Mouse (Mus musculus) forebrain, embryonic 11.5 days (tissue): ENCODE measurements at regions not wholly inside any gene's neighbourhood (a gene's known extent, or its start where the extent isn't known, plus 50 kb on each side); places are given as distances from the start of the nearest gene placed in this dataset.

ENCODE experiments used
- ATAC-seq: fragments of 200-750 bp; cut with Nextera tagmentation; replicated peaks from 2 replicates; pipeline ENCODE4 v1.8.0; 2017; ENCODE audit warnings: moderate TSS enrichment; ENCODE audit not compliant: low FRiP score
- DNase-seq: peaks from one replicate; pipeline ENCODE4 v3.0.0-alpha.2; 2017; ENCODE audit warnings: low spot score
- H3K27ac ChIP-seq: fragments of 300-500 bp; sonication (generic); 2 replicates; pipeline ENCODE4 v1.5.1; 2014; ENCODE audit warnings: low read depth, low read length
- H3K27me3 ChIP-seq: fragments of 300-500 bp; sonication (generic); 2 replicates; pipeline ENCODE4 v1.6.1; 2014; ENCODE audit warnings: mild to moderate bottlenecking, low read length, mixed read lengths; ENCODE audit not compliant: control insufficient read depth, insufficient read depth
- H3K36me3 ChIP-seq: fragments of 300-500 bp; sonication (generic); 2 replicates; pipeline ENCODE4 v1.6.1; 2014; ENCODE audit warnings: mild to moderate bottlenecking, low read length, moderate library complexity, mixed read lengths; ENCODE audit not compliant: control insufficient read depth, insufficient read depth
- H3K4me1 ChIP-seq: fragments of 300-500 bp; sonication (generic); replicated peaks from 2 replicates; pipeline ENCODE4 v1.6.1; 2014; ENCODE audit warnings: low read length, mixed read lengths; ENCODE audit not compliant: control insufficient read depth, insufficient read depth
- H3K4me2 ChIP-seq: fragments of 300-500 bp; sonication (generic); 2 replicates; pipeline ENCODE4 v1.6.1; 2014; ENCODE audit warnings: low read depth, mild to moderate bottlenecking, low read length, moderate library complexity, mixed read lengths; ENCODE audit not compliant: severe bottlenecking
- H3K4me3 ChIP-seq: fragments of 300-500 bp; sonication (generic); 2 replicates; pipeline ENCODE4 v1.5.1; 2014; ENCODE audit warnings: low read depth, low read length
- H3K9ac ChIP-seq: fragments of 300-500 bp; sonication (generic); 2 replicates; pipeline ENCODE4 v1.6.1; 2014; ENCODE audit warnings: low read length
- H3K9me3 ChIP-seq: fragments of 300-500 bp; sonication (generic); 2 replicates; pipeline ENCODE4 v1.6.1; 2016; ENCODE audit warnings: low read length, mixed read lengths; ENCODE audit not compliant: control insufficient read depth
- WGBS: fragments of 180-500 bp; shearing (Covaris S2); extraction: QIAGEN DNeasy Blood & Tissue Kit; methylation state at CpG from one replicate; pipeline ENCODE4 v1.1.7; 2014; 5-methylcytosine and 5-hydroxymethylcytosine counted together

GRCm38 (mm10) chr15:62302233-62302632, 1379.4 kb upstream of the A1bg start:
- no peaks in the 10 kb centered on the region for H3K36me3 ChIP-seq
- no peak overlapping the region for H3K9ac ChIP-seq
- H3K4me1 ChIP-seq, result no peaks in the 10 kb centered on the region
- no peak overlapping the region for H3K27ac ChIP-seq
- WGBS, result 83% methylated on average over 3 of the region's 3 CpGs
- DNase-seq (no peak), ATAC-seq (no peak)
- no peak overlapping the region for H3K4me2 ChIP-seq
- no peaks in the 10 kb centered on the region for H3K27me3 ChIP-seq
- H3K9me3 ChIP-seq, result no peaks in the 10 kb centered on the region
- no peak overlapping the region for H3K4me3 ChIP-seq

- ATAC-seq, result no peak
- Histone ChIP-seq H3K36me3 (no peaks in the 10 kb centered on the region), H3K27ac (no peak overlapping the region), H3K4me3 (no peak overlapping the region), H3K9me3 (no peaks in the 10 kb centered on the region), H3K4me1 (no peaks in the 10 kb centered on the region), H3K27me3 (no peaks in the 10 kb centered on the region), H3K9ac (no peak overlapping the region), H3K4me2 (no peak overlapping the region)
- DNase-seq, result no peak
- 92% methylated on average over 3 of the region's 3 CpGs for WGBS
Observed at GRCm38 (mm10) chr15:62301567-62301966, 1378.8 kb upstream of the A1bg start.

GRCm38 (mm10) chr15:62297138-62297537, 1374.3 kb upstream of the A1bg start:
- no peaks in the 10 kb centered on the region; the same call in 1 of the 2 replicates for H3K4me1 ChIP-seq
- H3K36me3 ChIP-seq, result no peaks in the 10 kb centered on the region
- H3K9ac ChIP-seq, result no peak overlapping the region
- WGBS, result 91% methylated on average over 5 of the region's 5 CpGs
- no peaks in the 10 kb centered on the region for H3K9me3 ChIP-seq
- DNase-seq (no peak), ATAC-seq (no peak)
- no peaks in the 10 kb centered on the region for H3K27me3 ChIP-seq
- no peak overlapping the region for H3K4me3 ChIP-seq
- H3K4me2 ChIP-seq, result no peak overlapping the region
- H3K27ac ChIP-seq, result no peak overlapping the region

GRCm38 (mm10) chr15:62295233-62295927, 1372.6 kb upstream of the A1bg start:
- no peak overlapping the region for H3K4me2 ChIP-seq
- H3K27ac ChIP-seq, result no peak overlapping the region
- ATAC-seq (no peak), DNase-seq (no peak)
- H3K36me3 ChIP-seq, result no peaks in the 10 kb centered on the region
- no peaks in the 10 kb centered on the region; the same call in 1 of the 2 replicates for H3K4me1 ChIP-seq
- H3K4me3 ChIP-seq, result no peak overlapping the region
- no peaks in the 10 kb centered on the region for H3K27me3 ChIP-seq
- H3K9ac ChIP-seq, result no peak overlapping the region
- no peaks in the 10 kb centered on the region for H3K9me3 ChIP-seq
- WGBS, result 38% methylated on average over 8 of the region's 8 CpGs

- no peaks in the 10 kb centered on the region for H3K27me3 ChIP-seq
- ATAC-seq (no peak), DNase-seq (no peak)
- H3K9me3 ChIP-seq, result no peaks in the 10 kb centered on the region
- H3K4me1 ChIP-seq, result no peaks in the 10 kb centered on the region; the same call in 1 of the 2 replicates
- H3K4me2 ChIP-seq, result no peak overlapping the region
- whole genome bisulfite sequencing, result 69% methylated on average over 3 of the region's 3 CpGs
- H3K36me3 ChIP-seq, result no peaks in the 10 kb centered on the region
- H3K4me3 ChIP-seq, result no peak overlapping the region
- no peak overlapping the region for H3K27ac ChIP-seq
- no peak overlapping the region for H3K9ac ChIP-seq
Observed at GRCm38 (mm10) chr15:62294786-62295185, 1372.0 kb upstream of the A1bg start.

- Histone ChIP-seq H3K27me3 (no peaks in the 10 kb centered on the region), H3K27ac (no peak overlapping the region), H3K4me1 (no peaks in the 10 kb centered on the region; the same call in 1 of the 2 replicates), H3K9me3 (no peaks in the 10 kb centered on the region), H3K4me2 (no peak overlapping the region), H3K36me3 (no peaks in the 10 kb centered on the region), H3K9ac (no peak overlapping the region), H3K4me3 (no peak overlapping the region)
- DNase-seq, result no peak
- no peak for ATAC-seq
- WGBS, result 84% methylated on average over 3 of the region's 3 CpGs
Observed at GRCm38 (mm10) chr15:62292876-62293275, 1370.1 kb upstream of the A1bg start.

- no peak for ATAC-seq
- no peaks in the 10 kb centered on the region; the same call in 1 of the 2 replicates for H3K4me1 ChIP-seq
- H3K4me2 ChIP-seq, result no peak overlapping the region
- H3K9me3 ChIP-seq, result no peaks in the 10 kb centered on the region
- no peaks in the 10 kb centered on the region for H3K36me3 ChIP-seq
- H3K9ac ChIP-seq, result no peak overlapping the region
- H3K27me3 ChIP-seq, result no peaks in the 10 kb centered on the region
- H3K4me3 ChIP-seq, result no peak overlapping the region
- DNase-seq, result no peak
- no peak overlapping the region for H3K27ac ChIP-seq
- 87% methylated on average over 4 of the region's 4 CpGs for WGBS
Observed at GRCm38 (mm10) chr15:62290687-62291086, 1367.9 kb upstream of the A1bg start.

GRCm38 (mm10) chr15:62286666-62287655, 1364.1 kb upstream of the A1bg start:
- no peaks in the 10 kb centered on the region for H3K36me3 ChIP-seq
- ATAC-seq (no peak), DNase-seq (no peak)
- H3K4me2 ChIP-seq, result no peak overlapping the region
- H3K4me1 ChIP-seq, result no peaks in the 10 kb centered on the region
- WGBS, result 54% methylated on average over 11 of the region's 11 CpGs
- no peak overlapping the region for H3K4me3 ChIP-seq
- H3K9me3 ChIP-seq, result no peaks in the 10 kb centered on the region
- no peaks in the 10 kb centered on the region for H3K27me3 ChIP-seq
- no peak overlapping the region for H3K9ac ChIP-seq
- no peak overlapping the region for H3K27ac ChIP-seq
